Mouse (Mus musculus) hindbrain, embryonic 10.5 days (tissue): ENCODE results near the gene Tjp1. TPM values are rescaled to one million over a fixed set of nuclear protein-coding genes. Genes with fewer than 3 reads are reported as not detected.
A peak's percentile ranks its signal among the peaks of the same experiment; 100 is the strongest.

ENCODE experiments used
- DNase-seq: peaks from one replicate; pipeline ENCODE4 v3.0.0-alpha.2; 2017; ENCODE audit warnings: low spot score
- H3K27ac ChIP-seq: fragments of 300-500 bp; sonication (generic); 2 replicates; pipeline ENCODE4 v1.5.1; 2016; ENCODE audit warnings: mild to moderate bottlenecking, moderate library complexity
- H3K27me3 ChIP-seq: fragments of 300-500 bp; sonication (generic); 2 replicates; pipeline ENCODE4 v1.6.1; 2016; ENCODE audit warnings: mild to moderate bottlenecking; ENCODE audit not compliant: poor library complexity, insufficient read depth, severe bottlenecking
- H3K36me3 ChIP-seq: fragments of 300-500 bp; sonication (generic); 2 replicates; pipeline ENCODE4 v1.6.1; 2016; ENCODE audit warnings: mild to moderate bottlenecking, moderate library complexity
- H3K4me1 ChIP-seq: fragments of 300-500 bp; sonication (generic); replicated peaks from 2 replicates; pipeline ENCODE4 v1.6.1; 2016; ENCODE audit warnings: mild to moderate bottlenecking
- H3K4me3 ChIP-seq: fragments of 300-500 bp; sonication (generic); 2 replicates; pipeline ENCODE4 v1.5.1; 2016; ENCODE audit warnings: mild to moderate bottlenecking, moderate library complexity
- H3K9me3 ChIP-seq: fragments of 300-500 bp; sonication (generic); 2 replicates; pipeline ENCODE4 v1.6.1; 2016; ENCODE audit warnings: mild to moderate bottlenecking, moderate library complexity
- WGBS: fragments of 180-500 bp; shearing (Covaris S2); methylation state at CpG from one replicate; pipeline ENCODE4 v1.1.7; 2016; 5-methylcytosine and 5-hydroxymethylcytosine counted together
- polyA plus RNA-seq: library from polyadenylated mRNA; unstranded; fragments of >200 nt; fragmentation: Nextera tagmentation; extraction: Ambion mirVana; gene quantifications from 2 replicates; pipeline ENCODE4 v1.2.1, GENCODE M21; 2016

Tjp1 gene
- polyA plus RNA-seq, 1 experiment from 2014 or later, result 19.0 TPM

- Histone ChIP-seq H3K27me3 (no peaks in the 10 kb centered on the region; the same call in 1 of the 2 replicates), H3K4me3 (peak overlapping the region; percentile 30), H3K36me3 (no peaks in the 10 kb centered on the region), H3K4me1 (peaks cover 28% of the 10 kb centered on the region), H3K27ac (peak overlapping the region; percentile 79), H3K9me3 (no peaks in the 10 kb centered on the region)
- DNase-seq, result peak; percentile 28
- 9% methylated on average over 17 of the region's 17 CpGs for WGBS
Measured at GRCm38 (mm10) chr7:65393704-65394452, 133.7 kb downstream of the Tjp1 start.

DNA sequence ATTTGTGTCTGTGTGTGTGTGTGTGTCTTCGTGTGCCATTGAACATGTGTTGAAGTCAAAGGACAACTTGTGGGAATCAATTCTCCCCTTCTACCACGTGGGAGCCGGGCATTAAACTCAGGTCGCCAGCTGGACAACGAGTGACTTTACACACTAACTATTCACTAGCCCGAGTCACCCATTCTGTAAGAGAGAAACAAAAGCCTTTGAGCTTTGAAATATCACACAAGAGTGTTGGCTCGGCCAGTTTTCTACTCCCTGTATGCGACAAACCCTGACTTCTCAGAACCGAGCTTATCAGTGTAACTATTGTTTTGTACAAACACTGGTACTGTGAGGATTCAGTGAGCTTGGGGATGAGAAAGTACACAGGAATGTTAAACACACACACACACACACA is 134.6 kb downstream of the Tjp1 start:
- WGBS, result 61% methylated on average over 9 of the region's 9 CpGs
- Histone ChIP-seq H3K4me1 (peaks cover 36% of the 10 kb centered on the region), H3K27me3 (no peaks in the 10 kb centered on the region; the same call in 1 of the 2 replicates), H3K27ac (no peak overlapping the region), H3K36me3 (no peaks in the 10 kb centered on the region), H3K9me3 (no peaks in the 10 kb centered on the region), H3K4me3 (no peak overlapping the region)
- DNase-seq, result no peak

- no peaks in the 10 kb centered on the region for H3K36me3 ChIP-seq
- no peaks in the 10 kb centered on the region for H3K9me3 ChIP-seq
- DNase-seq, result no peak
- no peak overlapping the region for H3K27ac ChIP-seq
- peaks cover 26% of the 10 kb centered on the region for H3K4me1 ChIP-seq
- no peaks in the 10 kb centered on the region for H3K27me3 ChIP-seq
- 94% methylated on average over 7 of the region's 7 CpGs for WGBS
- no peak overlapping the region for H3K4me3 ChIP-seq
Measured at GRCm38 (mm10) chr7:65389539-65389938, 138.0 kb downstream of the Tjp1 start.

GRCm38 (mm10) chr7:65388243-65389013 is 139.2 kb downstream of the Tjp1 start:
- Histone ChIP-seq H3K4me3 (no peak overlapping the region), H3K4me1 (peaks cover 15% of the 10 kb centered on the region), H3K27me3 (no peaks in the 10 kb centered on the region), H3K27ac (peak overlapping the region; percentile 0; the same call in 1 of the 2 replicates), H3K9me3 (no peaks in the 10 kb centered on the region), H3K36me3 (no peaks in the 10 kb centered on the region)
- no peak for DNase-seq
- 80% methylated on average over 8 of the region's 8 CpGs for WGBS

DNA sequence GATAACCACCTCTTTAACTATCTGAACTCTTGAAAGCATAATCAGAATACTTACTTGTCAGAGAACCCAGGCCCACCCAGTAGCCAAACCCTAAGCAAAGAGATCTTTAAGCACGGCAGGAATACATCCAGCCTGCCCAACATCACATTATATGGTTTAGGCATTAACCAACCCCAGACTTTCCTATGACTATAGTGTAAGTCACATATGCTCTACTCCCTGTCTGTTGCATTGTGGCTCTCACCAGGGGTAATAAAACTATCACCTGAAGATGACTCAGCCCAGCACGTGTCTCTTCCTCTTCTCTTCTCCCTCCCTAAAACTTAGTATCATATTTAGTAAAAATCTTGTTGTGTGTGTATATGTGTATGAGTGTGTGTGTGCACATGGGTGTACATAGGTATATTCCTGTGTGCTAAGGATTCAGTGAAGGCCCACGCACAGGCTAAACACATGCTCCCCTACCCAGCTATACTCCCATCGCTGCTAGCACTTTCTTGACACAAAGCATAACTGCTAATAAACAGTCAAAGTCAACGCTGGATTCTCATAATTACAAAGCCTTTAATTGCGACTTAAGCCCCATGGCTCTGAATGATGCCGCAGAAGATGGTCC is 139.9 kb downstream of the Tjp1 start:
- no peak for DNase-seq
- Histone ChIP-seq H3K27me3 (no peaks in the 10 kb centered on the region), H3K4me3 (no peak overlapping the region), H3K4me1 (peaks cover 10% of the 10 kb centered on the region), H3K27ac (no peak overlapping the region), H3K9me3 (no peaks in the 10 kb centered on the region), H3K36me3 (no peaks in the 10 kb centered on the region)
- 91% methylated on average over 7 of the region's 7 CpGs for WGBS

GRCm38 (mm10) chr7:65384775-65385174 is 142.8 kb downstream of the Tjp1 start:
- no peak overlapping the region for H3K4me3 ChIP-seq
- 94% methylated on average over 7 of the region's 7 CpGs for WGBS
- no peaks in the 10 kb centered on the region for H3K9me3 ChIP-seq
- no peak overlapping the region for H3K27ac ChIP-seq
- H3K36me3 ChIP-seq, result no peaks in the 10 kb centered on the region
- H3K4me1 ChIP-seq, result peaks cover 15% of the 10 kb centered on the region
- DNase-seq, result no peak
- no peaks in the 10 kb centered on the region for H3K27me3 ChIP-seq

GRCm38 (mm10) chr7:65382515-65383283 is 144.9 kb downstream of the Tjp1 start:
- Histone ChIP-seq H3K36me3 (no peaks in the 10 kb centered on the region), H3K4me3 (no peak overlapping the region), H3K4me1 (peaks cover 5% of the 10 kb centered on the region), H3K27me3 (no peaks in the 10 kb centered on the region), H3K27ac (no peak overlapping the region), H3K9me3 (no peaks in the 10 kb centered on the region)
- 85% methylated on average over 10 of the region's 10 CpGs for WGBS
- DNase-seq, result no peak

DNA sequence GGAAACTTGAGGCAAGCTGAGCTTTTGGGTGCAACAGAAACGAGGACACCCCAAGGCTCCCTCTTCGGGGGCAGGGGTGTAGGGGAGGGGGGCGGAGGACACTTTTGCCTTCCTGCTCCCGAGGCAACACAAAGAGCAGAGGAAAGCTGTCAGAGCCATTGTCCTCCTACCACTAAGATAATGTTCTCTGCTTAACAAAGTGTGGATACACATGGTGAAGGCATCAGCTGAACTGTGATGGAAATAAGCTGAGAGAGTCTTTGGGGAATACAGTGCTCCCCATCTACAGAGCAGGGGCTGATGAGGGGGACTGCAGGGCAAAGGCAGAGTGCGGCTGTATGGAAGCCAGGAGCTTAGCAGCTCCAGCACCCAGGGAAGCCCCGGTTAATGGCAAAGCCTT is 145.7 kb downstream of the Tjp1 start:
- peak overlapping the region; percentile 23; the same call in 1 of the 2 replicates for H3K27ac ChIP-seq
- H3K9me3 ChIP-seq, result no peaks in the 10 kb centered on the region
- H3K27me3 ChIP-seq, result no peaks in the 10 kb centered on the region
- 41% methylated on average over 6 of the region's 6 CpGs for WGBS
- peaks cover 5% of the 10 kb centered on the region for H3K4me1 ChIP-seq
- H3K36me3 ChIP-seq, result no peaks in the 10 kb centered on the region
- DNase-seq, result no peak
- H3K4me3 ChIP-seq, result no peak overlapping the region

GRCm38 (mm10) chr7:65380716-65381115 is 146.9 kb downstream of the Tjp1 start:
- H3K9me3 ChIP-seq, result no peaks in the 10 kb centered on the region
- WGBS, result 92% methylated on average over 9 of the region's 9 CpGs
- DNase-seq, result no peak
- no peak overlapping the region for H3K27ac ChIP-seq
- no peak overlapping the region for H3K4me3 ChIP-seq
- H3K27me3 ChIP-seq, result no peaks in the 10 kb centered on the region
- H3K36me3 ChIP-seq, result no peaks in the 10 kb centered on the region
- peaks cover 5% of the 10 kb centered on the region for H3K4me1 ChIP-seq

GRCm38 (mm10) chr7:65378818-65379565 is 148.6 kb downstream of the Tjp1 start:
- H3K36me3 ChIP-seq, result no peaks in the 10 kb centered on the region
- H3K4me1 ChIP-seq, result peaks cover 5% of the 10 kb centered on the region
- 61% methylated on average over 9 of the region's 9 CpGs for WGBS
- H3K9me3 ChIP-seq, result no peaks in the 10 kb centered on the region
- no peaks in the 10 kb centered on the region for H3K27me3 ChIP-seq
- DNase-seq, result no peak
- no peak overlapping the region; the same call in 1 of the 2 replicates for H3K27ac ChIP-seq
- H3K4me3 ChIP-seq, result no peak overlapping the region

DNA sequence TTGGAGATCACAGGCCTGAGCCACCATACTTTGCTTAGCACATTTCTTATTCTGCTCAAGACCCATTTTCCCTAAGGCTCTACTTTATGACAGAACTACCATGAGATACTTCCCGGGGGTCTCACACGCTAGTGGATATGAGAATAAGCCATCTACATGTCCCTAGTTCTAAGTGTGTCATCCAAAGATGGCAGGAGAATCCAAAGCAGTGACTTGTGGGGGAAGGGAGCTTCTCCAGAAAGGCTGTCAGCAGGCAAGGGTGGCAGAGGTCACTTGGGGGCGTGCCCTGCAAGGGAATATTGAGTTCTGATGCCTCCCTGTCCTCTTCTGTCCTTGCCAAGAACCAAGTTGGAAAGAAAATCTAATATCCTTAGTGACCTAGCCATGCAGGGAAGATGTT is 150.1 kb downstream of the Tjp1 start:
- Histone ChIP-seq H3K4me1 (peaks cover 5% of the 10 kb centered on the region), H3K27me3 (no peaks in the 10 kb centered on the region), H3K27ac (no peak overlapping the region), H3K4me3 (no peak overlapping the region), H3K36me3 (no peaks in the 10 kb centered on the region), H3K9me3 (no peaks in the 10 kb centered on the region)
- DNase-seq, result no peak
- WGBS, result 78% methylated on average over 3 of the region's 3 CpGs

DNA sequence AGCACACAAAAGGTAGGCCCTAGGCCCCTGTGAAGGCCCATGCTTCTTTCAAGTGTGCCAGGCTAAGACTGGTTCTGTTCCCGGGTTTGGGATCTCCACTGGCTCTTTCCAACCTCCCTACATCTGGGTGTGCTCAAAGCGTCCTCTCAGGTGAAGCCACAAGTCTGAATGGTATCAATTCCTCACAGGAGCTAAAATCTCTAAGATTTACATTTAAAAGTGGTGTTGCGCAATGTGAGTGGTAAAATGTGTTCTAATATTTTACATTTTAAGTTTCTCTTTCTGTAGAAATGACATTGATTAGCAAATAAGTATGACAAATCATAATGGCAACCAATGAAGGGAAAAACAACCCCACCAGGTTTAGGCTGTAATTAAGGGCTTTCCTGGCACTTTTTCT is 152.0 kb downstream of the Tjp1 start:
- WGBS, result 88% methylated on average over 3 of the region's 3 CpGs
- H3K9me3 ChIP-seq, result no peaks in the 10 kb centered on the region
- peaks cover 5% of the 10 kb centered on the region; the same call in 1 of the 2 replicates for H3K4me1 ChIP-seq
- no peaks in the 10 kb centered on the region for H3K27me3 ChIP-seq
- H3K36me3 ChIP-seq, result no peaks in the 10 kb centered on the region
- no peak overlapping the region for H3K27ac ChIP-seq
- no peak for DNase-seq
- H3K4me3 ChIP-seq, result no peak overlapping the region
